Mouse (Mus musculus): ENCODE results near the gene Ptk6. TPM values are rescaled to one million over a fixed set of nuclear protein-coding genes. Genes with fewer than 3 reads are reported as not detected.

Gene Ptk6
- polyA plus RNA-seq (2014; fragmentation: Illumina TruSeq; extraction: RNeasy Lipid Tissue Mini Kit (QIAGEN cat#74804); ENCODE audit: low read depth, low replicate concordance) = not detected

GRCm38 (mm10) chr2:181202422-181202821 lies at the start of gene Ptk6:
Gene Ptk6, minus strand, starts transcription at chr2:181202789.

GRCm38 (mm10) chr2:181241602-181242313 lies 39.2 kb upstream of the Ptk6 start, which contains the start of gene Helz2:
Gene Helz2, minus strand, starts transcription at chr2:181242027.

GRCm38 (mm10) chr2:181219538-181220216 lies 17.1 kb upstream of the Ptk6 start, which contains the start of gene Fndc11:
Gene Fndc11, plus strand, starts transcription at chr2:181220013.

GRCm38 (mm10) chr2:181213021-181213445 lies 10.4 kb upstream of the Ptk6 start, which contains the start of gene Srms:
Gene Srms, minus strand, starts transcription at chr2:181213185.

GRCm38 (mm10) chr2:181187121-181188000 lies 15.2 kb downstream of the Ptk6 start, which contains the start of gene Ppdpf:
Gene Ppdpf, plus strand, starts transcription at chr2:181187247.

GRCm38 (mm10) chr2:181156248-181157121 lies 46.1 kb downstream of the Ptk6 start, which contains the start of gene Eef1a2:
Gene Eef1a2, minus strand, starts transcription at chr2:181157014.

Other genes starting within 250 kb of the Ptk6 start
- gene Nkain4, start 248.1 kb downstream of the Ptk6 start, polyA plus RNA-seq (2014; fragmentation: Illumina TruSeq; extraction: RNeasy Lipid Tissue Mini Kit (QIAGEN cat#74804); ENCODE audit: low read depth, low replicate concordance) = 12.2 TPM
- gene Arfgap1, start 235.6 kb downstream of the Ptk6 start, polyA plus RNA-seq (2014; fragmentation: Illumina TruSeq; extraction: RNeasy Lipid Tissue Mini Kit (QIAGEN cat#74804); ENCODE audit: low read depth, low replicate concordance) = 37.7 TPM
- gene Col20a1, start 216.3 kb downstream of the Ptk6 start, polyA plus RNA-seq (2014; fragmentation: Illumina TruSeq; extraction: RNeasy Lipid Tissue Mini Kit (QIAGEN cat#74804); ENCODE audit: low read depth, low replicate concordance) = 0.76 TPM
- not detected for gene Chrna4, start 159.2 kb downstream of the Ptk6 start, polyA plus RNA-seq (2014; fragmentation: Illumina TruSeq; extraction: RNeasy Lipid Tissue Mini Kit (QIAGEN cat#74804); ENCODE audit: low read depth, low replicate concordance)
- 0.08 TPM for gene Kcnq2, start 67.5 kb downstream of the Ptk6 start, polyA plus RNA-seq (2014; fragmentation: Illumina TruSeq; extraction: RNeasy Lipid Tissue Mini Kit (QIAGEN cat#74804); ENCODE audit: low read depth, low replicate concordance)
- gene Eef1a2, start 45.8 kb downstream of the Ptk6 start, polyA plus RNA-seq (2014; fragmentation: Illumina TruSeq; extraction: RNeasy Lipid Tissue Mini Kit (QIAGEN cat#74804); ENCODE audit: low read depth, low replicate concordance) = 1,071 TPM
- gene Ppdpf, start 15.5 kb downstream of the Ptk6 start, polyA plus RNA-seq (2014; fragmentation: Illumina TruSeq; extraction: RNeasy Lipid Tissue Mini Kit (QIAGEN cat#74804); ENCODE audit: low read depth, low replicate concordance) = 60.6 TPM
- gene Srms, start 10.4 kb upstream of the Ptk6 start, polyA plus RNA-seq (2014; fragmentation: Illumina TruSeq; extraction: RNeasy Lipid Tissue Mini Kit (QIAGEN cat#74804); ENCODE audit: low read depth, low replicate concordance) = 0.39 TPM
- gene Fndc11, start 17.2 kb upstream of the Ptk6 start, polyA plus RNA-seq (2014; fragmentation: Illumina TruSeq; extraction: RNeasy Lipid Tissue Mini Kit (QIAGEN cat#74804); ENCODE audit: low read depth, low replicate concordance) = not detected
- 11.0 TPM for gene Helz2, start 39.2 kb upstream of the Ptk6 start, polyA plus RNA-seq (2014; fragmentation: Illumina TruSeq; extraction: RNeasy Lipid Tissue Mini Kit (QIAGEN cat#74804); ENCODE audit: low read depth, low replicate concordance)
- 9.5 TPM for gene Gmeb2, start 85.2 kb upstream of the Ptk6 start, polyA plus RNA-seq (2014; fragmentation: Illumina TruSeq; extraction: RNeasy Lipid Tissue Mini Kit (QIAGEN cat#74804); ENCODE audit: low read depth, low replicate concordance)
- 0.55 TPM for gene Stmn3, start 111.7 kb upstream of the Ptk6 start, polyA plus RNA-seq (2014; fragmentation: Illumina TruSeq; extraction: RNeasy Lipid Tissue Mini Kit (QIAGEN cat#74804); ENCODE audit: low read depth, low replicate concordance)
- 18.6 TPM for gene Rtel1, start 117.0 kb upstream of the Ptk6 start, polyA plus RNA-seq (2014; fragmentation: Illumina TruSeq; extraction: RNeasy Lipid Tissue Mini Kit (QIAGEN cat#74804); ENCODE audit: low read depth, low replicate concordance)
- gene Zgpat, start 162.1 kb upstream of the Ptk6 start, polyA plus RNA-seq (2014; fragmentation: Illumina TruSeq; extraction: RNeasy Lipid Tissue Mini Kit (QIAGEN cat#74804); ENCODE audit: low read depth, low replicate concordance) = 30.1 TPM
- 76.5 TPM for gene Arfrp1, start 162.6 kb upstream of the Ptk6 start, polyA plus RNA-seq (2014; fragmentation: Illumina TruSeq; extraction: RNeasy Lipid Tissue Mini Kit (QIAGEN cat#74804); ENCODE audit: low read depth, low replicate concordance)
- 17.5 TPM for gene Lime1, start 177.3 kb upstream of the Ptk6 start, polyA plus RNA-seq (2014; fragmentation: Illumina TruSeq; extraction: RNeasy Lipid Tissue Mini Kit (QIAGEN cat#74804); ENCODE audit: low read depth, low replicate concordance)